In the genomic region with DNA sequence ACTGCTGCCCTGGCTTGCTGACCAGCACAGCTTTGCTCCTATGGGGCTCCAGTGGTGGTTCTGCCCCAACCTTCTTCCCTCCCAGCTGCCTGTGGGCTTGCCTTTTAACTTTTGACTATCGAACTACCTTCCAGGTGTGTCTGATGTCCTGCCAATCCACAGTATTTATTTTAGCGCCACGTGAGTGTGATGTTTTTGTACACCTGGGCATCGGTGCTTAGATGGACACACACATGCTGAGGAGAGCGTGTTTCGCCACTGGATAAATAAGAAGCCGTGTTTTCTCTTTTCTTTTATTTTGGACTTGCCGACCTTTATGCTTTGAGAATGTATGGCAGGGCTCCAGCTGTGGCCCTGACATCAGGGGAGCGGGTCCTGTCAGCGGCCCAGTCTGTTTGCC, we compare ENCODE assay signal across 27 mouse cellular contexts.
"Had no signal": no experiment of that assay in that cellular context is flagged by ENCODE, and none has a peak within 500 bp of the region (broad histone marks: within the 10 kb centered on the region; RNA-seq: fewer than 3 reads in every experiment).

No protein-coding gene starts in this region.

- H3K9me3 ChIP-seq: limb, embryonic 12.5 days; limb, embryonic 15.5 days; lung, embryonic 15.5 days; megakaryocyte, embryonic 14.5 days; midbrain, embryonic 10.5 days; midbrain, embryonic 13.5 days; neural tube, embryonic 13.5 days; stomach, embryonic 15.5 days had no signal

- DNase-seq: kidney, adult 18-20 months; kidney, adult 9 months; kidney, postnatal 14 days; kidney, postnatal 4 days; layer of hippocampus, adult 9-11 months; layer of hippocampus, postnatal 36 days; left cerebral cortex, postnatal 4 days; lung, postnatal 10 days; lung, postnatal 36 days; retina, postnatal 1 day; right cerebral cortex, postnatal 25 days; spleen, adult 18-20 months; thymus, adult 2 months; thymus, postnatal 14 days; thymus, postnatal 4 days had no signal

- H3K27me3 ChIP-seq: limb, embryonic 12.5 days; limb, embryonic 15.5 days; lung, embryonic 15.5 days; megakaryocyte, embryonic 14.5 days; midbrain, embryonic 13.5 days; neural tube, embryonic 13.5 days; stomach, embryonic 15.5 days had no signal

- H3K4me2 ChIP-seq: limb, embryonic 12.5 days; limb, embryonic 15.5 days; lung, embryonic 15.5 days; midbrain, embryonic 13.5 days; neural tube, embryonic 13.5 days; stomach, embryonic 15.5 days had no signal

- H3K9ac ChIP-seq: limb, embryonic 12.5 days; limb, embryonic 15.5 days; lung, embryonic 15.5 days; midbrain, embryonic 13.5 days; neural tube, embryonic 13.5 days; stomach, embryonic 15.5 days had no signal

- H3K36me3 ChIP-seq: limb, embryonic 15.5 days; midbrain, embryonic 13.5 days; neural tube, embryonic 13.5 days; stomach, embryonic 15.5 days had no signal

- H3K27ac ChIP-seq: limb, embryonic 12.5 days; limb, embryonic 15.5 days; lung, embryonic 15.5 days; midbrain, embryonic 10.5 days; midbrain, embryonic 13.5 days; neural tube, embryonic 13.5 days; stomach, embryonic 15.5 days had no signal

- ATAC-seq: intestine, embryonic 16.5 days; midbrain, embryonic 13.5 days; midbrain, embryonic 16.5 days had no signal

- H3K4me3 ChIP-seq: left cerebral cortex, adult 2 months; limb, embryonic 12.5 days; limb, embryonic 15.5 days; lung, embryonic 15.5 days; megakaryocyte, embryonic 14.5 days; midbrain, embryonic 10.5 days; midbrain, embryonic 13.5 days; myocyte; neural tube, embryonic 13.5 days; stomach, embryonic 15.5 days had no signal
